Mouse (Mus musculus) cerebral cortex, adult 2 months (tissue): ENCODE measurements around the gene Sec22a.

Experiments
- WGBS: fragments of 180-500 bp; shearing (Covaris S2); methylation state at CpG from one replicate; pipeline ENCODE4 v1.1.7; 2018; 5-methylcytosine and 5-hydroxymethylcytosine counted together

Sec22a gene

GRCm38 (mm10) chr16:35363150-35364062 lies at the start of gene Sec22a:
TSS of gene Sec22a (minus strand) at chr16:35363918.
- WGBS = under 1% methylated on average over 67 of the region's 67 CpGs

GRCm38 (mm10) chr16:35406706-35407105 lies 43.0 kb upstream of the Sec22a start:
- WGBS = 83% methylated on average over 4 of the region's 4 CpGs

- WGBS = 55% methylated on average over 4 of the region's 4 CpGs
Observed at GRCm38 (mm10) chr16:35406166-35406565, 42.4 kb upstream of the Sec22a start.

- WGBS = 70% methylated on average over 14 of the region's 14 CpGs
Observed at GRCm38 (mm10) chr16:35405348-35406080, 41.8 kb upstream of the Sec22a start.

GRCm38 (mm10) chr16:35404864-35405263 lies 41.1 kb upstream of the Sec22a start:
- 66% methylated on average over 5 of the region's 5 CpGs for WGBS

GRCm38 (mm10) chr16:35403891-35404290 lies 40.2 kb upstream of the Sec22a start:
- 92% methylated on average over 8 of the region's 8 CpGs for WGBS

- WGBS = 85% methylated on average over 9 of the region's 9 CpGs
Observed at GRCm38 (mm10) chr16:35403356-35403755, 39.6 kb upstream of the Sec22a start.

GRCm38 (mm10) chr16:35392813-35393212 lies 29.1 kb upstream of the Sec22a start:
- WGBS = 88% methylated on average over 8 of the region's 8 CpGs

- WGBS = 51% methylated on average over 3 of the region's 3 CpGs
Observed at GRCm38 (mm10) chr16:35385654-35386053, 21.9 kb upstream of the Sec22a start.

- WGBS = 88% methylated on average over 9 of the region's 9 CpGs
Observed at GRCm38 (mm10) chr16:35380048-35380447, 16.3 kb upstream of the Sec22a start.

- 87% methylated on average over 3 of the region's 3 CpGs for WGBS
Observed at GRCm38 (mm10) chr16:35379344-35379743, 15.6 kb upstream of the Sec22a start.

- WGBS = 0% methylated on average over 7 of the region's 7 CpGs
Observed at GRCm38 (mm10) chr16:35364063-35364428, 328 bp upstream of the Sec22a start.

GRCm38 (mm10) chr16:35362221-35362620 lies 1.5 kb downstream of the Sec22a start:
- WGBS = 97% methylated on average over 2 of the region's 2 CpGs

GRCm38 (mm10) chr16:35360593-35360992 lies 3.1 kb downstream of the Sec22a start:
- 41% methylated on average over 6 of the region's 6 CpGs for WGBS

GRCm38 (mm10) chr16:35357449-35357848 lies 6.3 kb downstream of the Sec22a start:
- 86% methylated on average over 1 of the region's 1 CpGs for WGBS

- WGBS = 85% methylated on average over 1 of the region's 1 CpGs
Observed at GRCm38 (mm10) chr16:35330451-35330850, 33.3 kb downstream of the Sec22a start.

- WGBS = 67% methylated on average over 2 of the region's 2 CpGs
Observed at GRCm38 (mm10) chr16:35319773-35320172, 43.9 kb downstream of the Sec22a start.

- 22% methylated on average over 4 of the region's 4 CpGs for WGBS
Observed at GRCm38 (mm10) chr16:35319335-35319734, 44.4 kb downstream of the Sec22a start.

- WGBS = 88% methylated on average over 6 of the region's 6 CpGs
Observed at GRCm38 (mm10) chr16:35318397-35318796, 45.3 kb downstream of the Sec22a start.

- 91% methylated on average over 5 of the region's 5 CpGs for WGBS
Observed at GRCm38 (mm10) chr16:35317460-35317859, 46.3 kb downstream of the Sec22a start.

GRCm38 (mm10) chr16:35315496-35315895 lies 48.2 kb downstream of the Sec22a start:
- WGBS = 82% methylated on average over 3 of the region's 3 CpGs

GRCm38 (mm10) chr16:35311586-35311985 lies 52.1 kb downstream of the Sec22a start:
- 59% methylated on average over 8 of the region's 8 CpGs for WGBS
